Mouse (Mus musculus): Measurements from ENCODE around the gene Mesp2. TPM values are rescaled to one million over a fixed set of nuclear protein-coding genes. Genes with fewer than 3 reads are reported as not detected.

Mesp2 gene
- total and polyA plus RNA-seq, 2 experiments from 2014 or later: 0.11 TPM; not detected in 1

GRCm38 (mm10) chr7:79842163-79842562, 31.6 kb downstream of the Mesp2 start:
- H3K27ac ChIP-seq (ENCODE audit: low read depth): no peak overlapping the region
- ATAC-seq (ENCODE audit: insufficient read depth, low read depth) (no peak), DNase-seq (ENCODE audit: low spot score) (no peak)
- WGBS: 67% methylated on average over 7 of the region's 7 CpGs
- TF ChIP-seq CTCF (IDR thresholded peaks at IDR 0.05; ENCODE audit: low read depth) (no peak), EP300 (IDR thresholded peaks at IDR 0.05; ENCODE audit: low read depth) (no peak)
- no peak overlapping the region for H3K4me2 ChIP-seq (ENCODE audit: low read depth, low read length)
- H3K4me1 ChIP-seq (ENCODE audit: control insufficient read depth, insufficient read depth): 0 out of 2 replicates have a peak, but pooled peaks cover 2% of the 10 kb centered on the region
- H3K27me3 ChIP-seq (ENCODE audit: control insufficient read depth, insufficient read depth, low read length): peaks cover 3% of the 10 kb centered on the region
- H3K9me3 ChIP-seq (replicated peaks; ENCODE audit: control insufficient read depth, low read length): no peaks in the 10 kb centered on the region
- H3K36me3 ChIP-seq (replicated peaks; ENCODE audit: control insufficient read depth, insufficient read depth, low read length): no peaks in the 10 kb centered on the region
- no peak overlapping the region for H3K4me3 ChIP-seq (ENCODE audit: low read depth, low read length)
- no peak overlapping the region for H3K9ac ChIP-seq (replicated peaks; ENCODE audit: low read depth, low read length)

GRCm38 (mm10) chr7:79844090-79844802, 33.7 kb downstream of the Mesp2 start:
- no peak overlapping the region for H3K4me3 ChIP-seq (ENCODE audit: low read depth, low read length)
- ATAC-seq (ENCODE audit: insufficient read depth, low read depth): no peak
- no peak overlapping the region for H3K4me2 ChIP-seq (ENCODE audit: low read depth, low read length)
- DNase-seq (ENCODE audit: low spot score): no peak
- 56% methylated on average over 8 of the region's 8 CpGs for WGBS
- no peaks in the 10 kb centered on the region for H3K9me3 ChIP-seq (replicated peaks; ENCODE audit: control insufficient read depth, low read length)
- H3K4me1 ChIP-seq (ENCODE audit: control insufficient read depth, insufficient read depth): peaks cover 8% of the 10 kb centered on the region; the same call in 1 of the 2 replicates
- H3K27ac ChIP-seq (ENCODE audit: low read depth): no peak overlapping the region
- no peak overlapping the region for H3K9ac ChIP-seq (replicated peaks; ENCODE audit: low read depth, low read length)
- peaks cover 10% of the 10 kb centered on the region for H3K27me3 ChIP-seq (ENCODE audit: control insufficient read depth, insufficient read depth, low read length)
- TF ChIP-seq CTCF (IDR thresholded peaks at IDR 0.05; ENCODE audit: low read depth): no peak
- TF ChIP-seq EP300 (IDR thresholded peaks at IDR 0.05; ENCODE audit: low read depth): no peak
- no peaks in the 10 kb centered on the region for H3K36me3 ChIP-seq (replicated peaks; ENCODE audit: control insufficient read depth, insufficient read depth, low read length)

- H3K4me1 ChIP-seq (ENCODE audit: control insufficient read depth, insufficient read depth): peaks cover 8% of the 10 kb centered on the region; the same call in 1 of the 2 replicates
- H3K27me3 ChIP-seq (ENCODE audit: control insufficient read depth, insufficient read depth, low read length): peaks cover 13% of the 10 kb centered on the region
- no peak for DNase-seq (ENCODE audit: low spot score)
- no peak for TF ChIP-seq CTCF (IDR thresholded peaks at IDR 0.05; ENCODE audit: low read depth)
- TF ChIP-seq EP300 (IDR thresholded peaks at IDR 0.05; ENCODE audit: low read depth): no peak
- 73% methylated on average over 2 of the region's 2 CpGs for WGBS
- no peaks in the 10 kb centered on the region for H3K36me3 ChIP-seq (replicated peaks; ENCODE audit: control insufficient read depth, insufficient read depth, low read length)
- no peaks in the 10 kb centered on the region for H3K9me3 ChIP-seq (replicated peaks; ENCODE audit: control insufficient read depth, low read length)
- no peak overlapping the region for H3K9ac ChIP-seq (replicated peaks; ENCODE audit: low read depth, low read length)
- H3K4me3 ChIP-seq (ENCODE audit: low read depth, low read length): no peak overlapping the region
- H3K4me2 ChIP-seq (ENCODE audit: low read depth, low read length): no peak overlapping the region
- ATAC-seq (ENCODE audit: insufficient read depth, low read depth): no peak
- H3K27ac ChIP-seq (ENCODE audit: low read depth): no peak overlapping the region
Observed at GRCm38 (mm10) chr7:79846342-79846741, 35.8 kb downstream of the Mesp2 start.

- peak overlapping the region; percentile 83 for H3K4me2 ChIP-seq (ENCODE audit: low read depth, low read length)
- H3K4me3 ChIP-seq (ENCODE audit: low read depth, low read length): peak overlapping the region; percentile 52
- TF ChIP-seq EP300 (IDR thresholded peaks at IDR 0.05; ENCODE audit: low read depth) (no peak), CTCF (IDR thresholded peaks at IDR 0.05; ENCODE audit: low read depth) (no peak)
- peak; percentile 46 for DNase-seq (ENCODE audit: low spot score)
- no peaks in the 10 kb centered on the region for H3K36me3 ChIP-seq (replicated peaks; ENCODE audit: control insufficient read depth, insufficient read depth, low read length)
- peaks cover 8% of the 10 kb centered on the region; the same call in 1 of the 2 replicates for H3K4me1 ChIP-seq (ENCODE audit: control insufficient read depth, insufficient read depth)
- peak overlapping the region; percentile 45 for H3K9ac ChIP-seq (replicated peaks; ENCODE audit: low read depth, low read length)
- H3K27me3 ChIP-seq (ENCODE audit: control insufficient read depth, insufficient read depth, low read length): peaks cover 13% of the 10 kb centered on the region
- peak overlapping the region; percentile 8; the same call in 1 of the 2 replicates for H3K27ac ChIP-seq (ENCODE audit: low read depth)
- peak; percentile 54 for ATAC-seq (ENCODE audit: insufficient read depth, low read depth)
- no peaks in the 10 kb centered on the region for H3K9me3 ChIP-seq (replicated peaks; ENCODE audit: control insufficient read depth, low read length)
- WGBS: 8% methylated on average over 50 of the region's 53 CpGs
Observed at GRCm38 (mm10) chr7:79847456-79848451, 37.2 kb downstream of the Mesp2 start.

- 83% methylated on average over 4 of the region's 4 CpGs for WGBS
- 0 out of 2 replicates have a peak, but pooled peaks cover 4% of the 10 kb centered on the region for H3K4me1 ChIP-seq (ENCODE audit: control insufficient read depth, insufficient read depth)
- TF ChIP-seq EP300 (IDR thresholded peaks at IDR 0.05; ENCODE audit: low read depth): no peak
- TF ChIP-seq CTCF (IDR thresholded peaks at IDR 0.05; ENCODE audit: low read depth): no peak
- DNase-seq (ENCODE audit: low spot score) (no peak), ATAC-seq (ENCODE audit: insufficient read depth, low read depth) (no peak)
- H3K4me2 ChIP-seq (ENCODE audit: low read depth, low read length): no peak overlapping the region
- H3K27me3 ChIP-seq (ENCODE audit: control insufficient read depth, insufficient read depth, low read length): no peaks in the 10 kb centered on the region
- H3K27ac ChIP-seq (ENCODE audit: low read depth): no peak overlapping the region
- H3K4me3 ChIP-seq (ENCODE audit: low read depth, low read length): no peak overlapping the region
- no peak overlapping the region for H3K9ac ChIP-seq (replicated peaks; ENCODE audit: low read depth, low read length)
- no peaks in the 10 kb centered on the region for H3K9me3 ChIP-seq (replicated peaks; ENCODE audit: control insufficient read depth, low read length)
- H3K36me3 ChIP-seq (replicated peaks; ENCODE audit: control insufficient read depth, insufficient read depth, low read length): no peaks in the 10 kb centered on the region
Observed at GRCm38 (mm10) chr7:79856305-79856704, 45.8 kb downstream of the Mesp2 start.
